Mouse (Mus musculus): ENCODE data around the gene Kntc1. TPM values are rescaled to one million over a fixed set of nuclear protein-coding genes. Genes with fewer than 3 reads are reported as not detected.

Kntc1 gene
- total RNA-seq, 4 experiments from 2014 or later: 0.11 to 0.53 (median 0.42) TPM

DNA sequence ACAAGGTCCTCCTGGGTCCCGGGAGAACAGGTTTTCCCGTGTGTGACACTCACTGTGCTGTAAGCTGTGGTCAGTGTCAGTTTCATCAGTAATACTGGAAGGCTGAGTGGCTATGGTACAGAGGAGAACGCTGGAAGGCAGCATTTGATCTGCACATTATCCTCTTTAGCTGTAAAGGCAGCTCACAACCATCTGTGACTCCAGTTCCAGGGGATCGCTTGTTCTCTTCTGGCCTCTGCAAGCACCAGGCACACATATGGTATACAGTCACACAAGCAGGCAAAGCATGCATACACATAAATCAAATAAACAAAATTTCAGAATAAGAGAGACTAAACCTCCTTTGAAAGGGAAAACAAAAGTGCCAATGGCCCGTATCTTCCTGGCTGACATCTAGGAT lies 59.0 kb downstream of the Kntc1 start:
- no peak for DNase-seq (ENCODE audit: low spot score)

DNA sequence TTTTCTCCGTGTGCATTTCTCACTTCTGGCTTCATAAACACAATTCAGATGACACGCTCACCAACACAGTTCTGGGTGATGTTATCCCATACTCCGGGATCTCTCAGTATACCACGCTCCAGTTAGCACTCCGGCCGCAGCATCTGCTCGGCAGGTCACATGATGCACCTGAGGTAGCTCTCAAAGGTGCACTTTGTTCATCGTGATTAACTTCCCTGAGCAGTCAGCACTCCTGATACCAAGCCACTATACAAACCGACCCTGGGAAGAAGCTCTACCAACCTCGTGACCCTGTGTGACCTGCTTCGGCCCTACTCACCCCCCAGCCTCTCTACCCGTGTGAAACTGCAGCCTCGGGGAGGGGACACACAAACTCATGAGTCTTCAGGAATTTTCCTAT lies 59.6 kb downstream of the Kntc1 start:
- no peak for DNase-seq (ENCODE audit: low spot score)

DNA sequence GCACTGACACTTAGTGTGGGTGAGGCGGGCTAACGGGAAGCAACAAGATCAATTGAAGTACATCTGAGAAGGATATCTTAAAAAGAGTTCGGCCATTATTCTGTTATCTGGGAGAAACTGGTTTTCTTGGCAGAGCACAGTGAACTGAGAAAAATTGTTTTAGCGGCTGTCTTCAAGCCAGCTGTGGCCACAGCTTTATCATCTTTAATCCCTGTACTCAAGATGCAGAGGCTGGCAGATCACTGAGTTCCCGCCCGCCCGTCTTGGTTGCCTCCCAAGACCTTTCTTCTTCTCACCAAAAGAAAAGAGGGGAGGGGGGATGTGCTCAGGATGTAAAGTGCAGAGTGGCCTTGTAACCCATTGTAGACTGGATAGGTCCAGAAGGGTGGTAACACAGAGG lies 67.4 kb downstream of the Kntc1 start:
- DNase-seq (ENCODE audit: low spot score): no peak

DNA sequence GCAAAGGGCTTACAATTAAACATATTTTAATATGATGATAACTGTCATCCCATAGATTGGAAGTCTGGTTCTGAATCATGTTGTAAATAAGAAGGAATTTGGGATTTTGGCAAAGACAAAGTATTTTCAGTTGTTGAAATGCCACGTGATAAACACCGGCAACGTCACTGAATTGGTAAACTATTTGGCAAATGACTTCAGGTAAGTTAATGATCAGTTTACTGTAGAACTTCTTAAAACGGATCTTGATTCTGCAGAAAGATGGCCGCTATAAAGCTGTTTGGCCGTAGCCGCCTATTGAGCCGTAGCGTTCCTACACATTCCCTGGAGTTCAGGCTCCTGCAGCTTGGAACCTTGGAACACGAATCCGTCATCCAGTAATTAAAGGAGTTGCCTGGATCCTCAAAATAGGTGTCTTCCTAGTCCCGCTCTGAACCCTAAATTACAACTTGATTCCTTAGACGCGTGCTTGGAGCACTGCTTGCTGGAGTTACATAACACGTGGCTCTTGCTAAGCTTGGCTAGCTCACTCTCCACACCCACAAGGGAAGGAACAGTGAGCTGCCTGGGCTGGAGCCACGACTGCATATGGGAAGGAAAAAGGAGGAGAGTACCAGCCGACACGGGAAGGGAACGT lies 69.5 kb downstream of the Kntc1 start:
- DNase-seq (ENCODE audit: low spot score): no peak

DNA sequence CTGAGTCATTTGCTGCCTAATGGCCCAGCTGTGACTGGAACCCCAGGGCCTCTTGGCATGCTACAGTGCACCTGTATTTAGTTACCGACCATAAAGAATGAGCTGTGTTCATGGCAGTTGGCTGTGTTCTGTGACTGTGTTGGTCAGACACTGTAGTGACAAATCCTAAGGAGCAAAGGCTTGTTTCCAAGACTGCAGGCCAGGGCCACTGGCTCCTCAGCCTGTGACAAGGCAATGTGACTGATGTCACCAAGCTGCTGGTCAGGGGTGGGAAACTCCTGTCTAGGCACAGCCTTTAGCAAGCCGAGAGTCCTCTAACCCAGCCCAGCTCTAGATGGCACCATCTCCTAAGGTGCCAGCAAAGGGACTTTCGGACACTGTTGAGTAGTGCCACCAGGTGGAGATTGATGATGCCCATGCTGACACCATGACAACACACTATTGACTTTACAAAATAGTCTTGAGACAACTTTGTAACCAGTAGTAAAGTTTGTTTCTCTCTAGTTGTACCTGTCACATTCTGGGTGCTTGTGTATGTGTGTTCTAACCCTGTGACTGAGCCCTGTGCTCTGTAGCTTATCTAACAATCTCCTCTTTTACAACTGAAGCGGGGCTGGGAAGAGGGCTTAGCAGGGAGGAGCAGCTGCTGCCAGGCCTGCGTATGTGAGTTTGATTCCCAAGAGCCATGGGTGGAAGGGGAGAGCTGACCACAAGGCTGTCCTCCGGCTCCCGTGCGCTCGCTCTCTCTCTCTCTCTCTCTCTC lies 71.2 kb downstream of the Kntc1 start:
- DNase-seq (ENCODE audit: low spot score): no peak

DNA sequence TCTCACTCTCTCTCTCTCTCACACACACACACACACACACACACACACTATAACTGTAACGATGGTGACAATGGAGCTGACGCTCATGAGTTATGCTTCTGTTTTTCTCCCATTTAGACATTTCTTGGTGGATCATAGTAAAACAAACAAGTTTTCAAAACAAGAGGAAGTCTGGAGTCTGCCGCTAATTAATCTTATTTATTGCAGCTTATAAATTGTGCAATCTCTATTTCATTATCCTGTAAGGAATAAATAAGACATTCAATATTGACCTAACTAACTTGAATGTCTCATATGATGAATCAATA lies 71.7 kb downstream of the Kntc1 start:
- DNase-seq (ENCODE audit: low spot score): no peak

DNA sequence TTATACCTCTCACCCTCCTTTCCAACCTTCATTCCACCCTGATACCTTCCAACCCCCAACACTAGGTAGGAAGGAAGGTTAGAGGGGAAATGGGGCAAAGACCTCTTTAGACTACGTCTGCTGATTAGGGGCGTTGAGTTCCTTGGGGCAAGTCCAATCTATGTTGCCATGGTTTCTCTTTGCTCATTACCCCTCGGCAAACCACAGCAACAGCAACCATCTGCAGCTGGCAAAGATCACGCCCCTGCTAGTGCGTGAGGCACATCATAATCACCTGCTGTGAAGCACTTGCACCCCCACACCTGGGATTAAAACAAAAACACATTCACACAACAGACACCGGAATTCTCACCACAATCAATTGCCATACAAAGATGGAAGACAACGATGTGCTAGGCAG lies 73.2 kb downstream of the Kntc1 start:
- no peak for DNase-seq (ENCODE audit: low spot score)

DNA sequence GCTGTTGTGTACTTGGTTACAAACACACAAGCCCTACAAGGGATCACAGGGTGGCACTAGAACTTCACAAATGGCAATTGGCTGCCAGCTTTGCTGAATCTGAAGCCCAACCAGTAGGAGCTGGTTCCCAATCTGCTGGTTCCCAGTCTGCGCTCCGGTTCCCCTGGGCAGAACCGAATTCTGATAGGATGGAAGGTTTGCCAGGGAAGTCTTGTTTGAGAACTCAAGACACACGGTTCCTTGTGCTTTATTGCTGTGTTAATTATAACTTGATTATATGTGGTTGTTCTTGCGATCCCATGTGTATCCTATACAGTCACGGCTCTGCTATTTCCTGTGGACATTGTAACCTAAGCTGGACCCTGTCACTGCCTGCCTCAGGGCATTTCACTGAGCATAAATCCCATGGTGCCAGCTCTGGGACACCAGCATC lies 78.2 kb downstream of the Kntc1 start:
- DNase-seq (ENCODE audit: low spot score): peak; percentile 19

DNA sequence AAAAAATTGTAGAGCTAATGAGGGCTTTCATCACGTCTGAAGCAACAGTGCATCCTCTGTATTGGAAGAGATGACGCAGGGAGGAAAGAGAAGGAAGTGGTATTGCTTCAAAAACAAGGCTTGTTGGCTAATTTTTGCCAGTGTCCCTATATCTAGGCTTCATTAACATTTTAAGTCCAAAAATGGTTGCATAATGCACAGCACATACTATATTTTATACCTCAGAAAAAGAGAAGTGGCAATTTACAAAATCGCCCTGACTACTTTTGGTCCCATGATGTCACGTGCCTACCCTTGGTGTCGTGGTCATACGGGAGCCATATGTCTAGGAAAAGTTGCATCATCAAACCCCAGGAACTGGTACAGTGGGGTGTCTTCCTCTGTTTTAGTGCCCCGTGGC lies 82.8 kb downstream of the Kntc1 start:
- no peak for DNase-seq (ENCODE audit: low spot score)

DNA sequence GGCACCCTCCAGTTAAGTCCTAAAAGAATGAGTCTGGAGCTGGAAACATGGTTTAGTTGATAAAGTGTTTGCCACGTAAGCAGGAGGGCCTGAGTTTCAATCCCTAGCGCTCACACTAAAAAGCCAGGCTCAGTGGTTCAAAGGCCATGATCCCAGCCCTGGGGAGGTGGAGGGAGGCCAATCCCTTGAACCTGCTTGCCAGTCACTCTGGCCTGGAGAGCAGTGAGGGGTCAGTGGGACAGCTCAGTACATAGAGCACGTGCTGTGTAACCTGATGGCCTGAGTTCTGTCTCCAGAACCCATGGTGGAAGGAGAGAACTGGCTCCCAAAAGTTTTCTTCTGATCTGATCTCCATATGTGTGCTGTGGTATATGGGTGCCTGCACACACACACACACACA lies 85.3 kb downstream of the Kntc1 start:
- no peak for DNase-seq (ENCODE audit: low spot score)

DNA sequence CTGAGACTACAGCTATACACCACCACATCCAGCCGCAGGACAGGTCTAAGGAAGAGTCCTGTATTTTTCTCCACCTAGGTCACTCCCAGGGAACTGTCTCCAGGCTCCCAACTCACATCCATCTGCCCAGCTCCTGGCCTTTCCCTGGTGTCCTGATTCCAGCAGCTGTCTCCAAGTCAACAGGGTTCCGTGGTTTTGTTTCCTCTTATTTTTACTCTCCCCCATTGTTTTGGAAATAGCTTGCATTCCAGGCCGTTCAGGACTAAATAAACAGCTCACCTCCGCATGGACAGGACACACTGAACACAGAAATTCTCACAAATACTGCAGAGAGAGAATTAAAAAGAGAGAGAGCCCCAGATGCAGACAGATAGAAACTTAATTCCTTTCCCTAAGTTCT lies 87.9 kb downstream of the Kntc1 start:
- DNase-seq (ENCODE audit: low spot score): no peak

DNA sequence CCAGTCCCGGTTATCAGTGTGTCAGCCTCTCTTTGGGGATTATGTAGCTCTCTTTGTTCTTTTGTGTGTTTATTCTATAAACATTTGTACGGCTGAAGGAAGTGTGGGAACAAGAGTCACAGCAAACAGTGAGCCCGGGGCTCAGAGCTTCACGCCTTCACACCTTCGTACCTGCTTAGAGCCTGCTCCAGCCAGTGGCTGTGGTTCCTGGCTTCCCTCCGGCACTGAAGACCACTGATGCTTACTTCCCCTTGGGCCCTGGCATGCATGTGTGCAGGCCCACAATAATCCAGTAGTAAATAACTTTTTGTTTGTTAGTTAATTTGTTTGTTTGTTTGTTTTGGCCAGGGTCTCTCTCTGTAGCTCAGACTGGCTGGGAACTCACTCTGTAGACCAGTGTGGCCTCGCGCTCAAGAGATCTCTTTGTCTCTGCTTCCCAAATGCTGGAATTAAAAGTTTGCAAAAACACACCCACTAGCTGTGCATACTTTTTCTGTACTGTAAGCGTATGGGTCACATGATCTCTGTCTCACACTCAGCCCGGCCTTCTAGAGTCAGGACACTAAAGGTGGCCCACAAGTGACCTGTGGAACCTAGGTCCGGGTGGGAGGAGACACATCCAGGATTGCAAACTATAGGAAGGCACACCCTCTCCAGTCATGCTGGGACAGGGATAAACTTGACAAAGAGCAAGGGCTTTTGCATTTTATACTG lies 92.9 kb downstream of the Kntc1 start:
- no peak for DNase-seq (ENCODE audit: low spot score)

DNA sequence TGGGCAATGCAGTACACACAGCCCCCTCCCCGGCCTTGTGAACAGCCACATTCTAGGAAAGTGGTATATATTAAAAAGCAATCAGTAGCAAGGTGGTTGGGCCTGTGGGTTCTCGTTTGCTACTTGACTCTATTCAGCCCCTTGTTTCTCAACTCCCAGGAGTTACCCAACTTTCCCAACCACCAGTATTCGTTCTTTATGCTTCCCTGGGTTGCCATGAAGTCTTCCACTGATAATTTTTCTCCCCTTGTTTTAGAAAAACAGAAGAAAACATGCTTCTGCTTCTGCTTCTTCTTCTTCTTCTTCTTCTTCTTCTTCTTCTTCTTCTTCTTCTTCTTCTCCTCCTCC lies 93.4 kb downstream of the Kntc1 start:
- DNase-seq (ENCODE audit: low spot score): no peak

DNA sequence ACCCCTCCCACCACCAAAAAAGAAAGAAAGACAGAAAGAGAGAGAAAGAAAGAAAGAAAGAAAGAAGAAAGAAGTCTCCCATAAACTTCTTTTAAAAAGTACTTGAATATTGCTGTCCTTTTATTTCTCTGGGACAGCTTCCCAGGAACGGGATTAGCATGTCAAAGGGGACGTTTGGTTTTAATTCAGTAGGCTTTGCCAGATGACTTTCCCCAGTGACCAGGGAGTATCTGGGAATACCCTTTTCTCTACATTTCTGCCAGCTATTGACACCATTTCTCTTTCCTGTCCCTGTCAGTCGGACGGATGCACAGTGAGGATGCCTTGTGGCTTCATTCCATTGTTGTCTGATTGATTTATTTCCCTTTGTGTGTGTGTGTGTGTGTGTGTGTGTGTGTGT lies 94.3 kb downstream of the Kntc1 start:
- DNase-seq (ENCODE audit: low spot score): no peak

DNA sequence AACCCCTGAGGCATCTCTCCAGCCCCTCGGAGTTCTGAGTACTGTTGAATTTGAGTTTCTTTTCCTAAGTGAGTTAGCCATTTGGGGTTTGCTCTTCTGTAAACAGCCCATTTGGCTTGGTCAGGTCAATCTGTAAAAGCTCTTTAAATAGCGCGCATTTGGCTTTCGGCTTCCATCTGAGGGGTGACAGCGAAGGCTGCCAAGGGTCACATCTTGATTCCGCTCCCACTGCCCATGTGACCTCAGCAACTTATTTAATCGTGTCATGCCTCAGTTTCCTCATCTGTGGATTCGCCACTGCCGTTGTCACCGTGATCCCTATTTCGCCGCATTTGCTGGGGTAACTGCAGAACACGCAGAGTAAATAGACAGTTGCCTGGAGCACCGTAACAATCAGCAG lies 94.8 kb downstream of the Kntc1 start:
- DNase-seq (ENCODE audit: low spot score): no peak

DNA sequence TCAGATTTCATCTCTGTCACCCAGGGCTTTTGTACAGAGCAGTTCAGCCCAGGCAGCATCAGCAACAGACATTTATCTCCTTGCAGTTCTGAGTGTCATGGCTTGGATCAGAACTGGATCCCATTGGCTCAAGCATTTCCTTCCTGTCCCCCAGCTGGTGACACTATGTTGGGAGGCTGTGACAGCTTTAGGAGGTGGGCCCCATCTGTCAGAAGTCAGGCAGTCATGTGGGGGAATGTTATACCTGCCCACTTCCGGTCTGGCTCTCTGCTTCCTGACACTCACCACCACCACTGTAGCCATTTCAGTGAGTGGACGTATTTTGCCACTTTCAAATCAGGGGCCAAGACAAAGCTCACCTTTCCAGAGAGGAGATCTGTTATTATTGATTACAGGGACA lies 101.9 kb downstream of the Kntc1 start:
- DNase-seq (ENCODE audit: low spot score): no peak

DNA sequence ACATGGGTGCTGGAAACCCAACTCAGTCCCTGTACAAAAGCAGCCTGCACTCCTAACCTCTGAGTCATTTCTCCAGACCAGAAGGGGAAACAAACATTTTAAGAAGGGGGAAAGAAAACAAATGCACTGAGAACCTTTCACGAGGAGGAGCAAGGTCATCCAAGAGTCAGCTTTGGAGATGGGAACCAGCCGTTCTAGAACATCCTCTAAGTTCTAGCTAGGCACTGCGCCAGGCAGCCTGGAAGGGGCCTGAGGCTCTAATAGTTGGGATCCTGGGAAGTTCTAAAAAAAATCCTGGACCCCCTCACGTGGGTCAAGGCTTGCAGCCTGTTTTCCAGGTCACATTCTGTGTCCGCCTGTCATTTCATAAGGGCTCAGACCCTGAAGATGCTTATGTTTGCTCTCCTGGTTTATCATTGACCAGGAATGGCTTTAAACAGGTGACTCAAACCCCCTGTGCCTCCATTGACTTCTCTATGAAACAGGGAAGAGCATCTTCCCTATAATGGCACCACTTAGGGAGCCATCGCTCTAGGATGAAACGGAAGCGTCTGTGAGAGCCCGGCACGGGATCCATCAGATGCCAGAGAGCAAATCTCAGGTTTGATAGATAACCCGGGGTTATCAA lies 104.5 kb downstream of the Kntc1 start:
- no peak for DNase-seq (ENCODE audit: low spot score)

DNA sequence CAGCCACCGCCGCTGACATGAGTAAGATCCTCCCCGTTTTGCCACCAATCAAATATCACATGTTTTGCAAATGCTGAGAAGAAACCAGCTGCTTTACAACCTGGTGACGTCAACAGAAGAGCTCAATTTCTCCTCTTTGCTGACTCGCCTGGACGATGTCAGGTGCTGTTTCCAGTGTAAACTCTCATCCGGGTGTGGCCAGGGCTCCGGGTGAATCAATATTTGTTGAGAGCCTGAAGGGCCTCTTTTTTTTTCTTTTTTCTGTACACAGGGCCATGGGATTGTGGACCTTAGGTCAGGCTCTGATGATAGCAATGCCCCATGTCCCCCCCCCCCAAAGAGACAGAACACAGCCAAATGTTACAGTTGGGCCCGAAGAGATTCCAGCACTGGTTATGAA lies 105.0 kb downstream of the Kntc1 start:
- no peak for DNase-seq (ENCODE audit: low spot score)

DNA sequence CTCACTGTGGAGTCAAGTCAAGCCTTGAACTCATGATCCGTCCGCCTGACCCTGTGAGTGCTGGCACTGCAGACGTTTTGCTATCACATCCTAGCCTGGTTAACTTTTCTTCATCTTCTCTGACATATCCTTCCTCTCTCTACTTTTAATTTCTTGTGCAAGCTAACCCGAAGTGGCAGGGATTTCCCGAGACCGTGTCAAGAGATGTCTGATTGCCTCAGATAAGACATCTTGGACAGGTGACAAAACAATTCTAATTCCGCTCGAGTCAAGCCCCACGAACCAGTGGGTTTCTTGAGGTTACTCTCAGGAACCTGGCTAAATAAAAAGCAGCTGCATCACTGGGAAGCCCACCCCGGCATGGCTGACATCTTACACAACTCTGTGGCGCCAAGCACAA lies 109.3 kb downstream of the Kntc1 start:
- no peak for DNase-seq (ENCODE audit: low spot score)

DNA sequence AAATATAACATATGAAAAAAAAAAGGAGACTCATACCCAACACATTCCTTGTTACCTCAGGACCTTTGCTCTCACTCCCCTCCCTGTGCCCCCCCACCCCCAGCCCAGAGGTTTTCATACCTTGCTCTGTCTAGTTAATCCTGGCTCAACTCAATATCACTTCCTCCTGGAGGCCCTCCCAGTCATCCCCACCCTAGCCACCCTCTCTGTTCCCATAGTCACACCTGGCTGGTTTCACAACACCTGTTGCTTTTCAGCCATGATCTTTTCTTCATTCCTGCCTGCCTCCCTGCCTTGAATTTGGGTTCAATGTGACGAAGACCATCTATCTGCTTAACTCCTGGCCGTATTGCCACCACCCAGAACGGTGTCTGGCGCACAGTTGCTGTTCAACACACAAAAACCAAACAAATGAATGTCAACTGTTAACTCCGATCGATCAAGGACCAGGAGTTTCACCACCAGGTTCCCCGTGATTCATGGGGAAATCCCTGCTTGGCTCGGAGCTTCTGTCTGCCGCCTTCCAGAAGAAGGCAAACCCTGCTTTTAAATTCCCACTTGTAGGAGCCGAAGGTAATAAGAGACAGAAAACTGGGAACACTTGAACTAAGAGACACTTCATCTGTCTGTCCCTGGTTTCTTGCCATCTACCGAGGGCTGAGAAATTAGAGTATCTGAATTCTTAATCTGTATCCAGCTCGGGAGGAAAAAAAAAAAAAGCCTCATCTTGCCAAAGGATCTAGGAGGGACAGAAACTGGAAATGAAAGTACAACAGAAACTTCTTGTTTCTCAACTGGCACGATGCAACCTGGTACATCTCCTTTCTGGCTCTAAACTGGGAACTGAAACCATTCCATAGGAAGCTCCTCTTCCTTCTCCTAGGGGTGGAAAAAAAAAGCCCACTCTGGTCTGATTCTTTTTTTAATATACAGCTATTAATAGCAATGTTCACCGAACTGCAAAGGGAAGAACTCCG lies 113.1 kb downstream of the Kntc1 start:
- peak; percentile 21 for DNase-seq (ENCODE audit: low spot score)

DNA sequence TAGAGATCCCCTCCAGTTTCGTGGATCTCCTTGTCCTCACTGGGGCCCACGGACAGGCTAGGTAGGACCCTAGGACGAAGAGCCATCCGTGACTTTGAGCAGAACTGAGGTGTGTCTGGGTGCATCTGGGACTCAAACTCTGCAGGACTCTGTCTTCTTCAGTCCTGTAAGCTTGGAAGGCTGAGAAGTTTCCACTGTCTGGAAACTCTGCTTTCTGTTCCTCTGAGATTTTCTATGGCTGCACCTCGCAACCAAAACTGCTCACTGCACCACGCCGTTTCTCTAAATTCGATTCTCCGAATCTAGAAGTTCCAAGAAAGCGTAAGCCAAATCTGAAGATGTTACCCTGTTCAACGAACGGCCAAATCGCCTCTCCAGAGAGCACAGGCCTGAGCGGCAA lies 114.4 kb downstream of the Kntc1 start:
- DNase-seq (ENCODE audit: low spot score): no peak

DNA sequence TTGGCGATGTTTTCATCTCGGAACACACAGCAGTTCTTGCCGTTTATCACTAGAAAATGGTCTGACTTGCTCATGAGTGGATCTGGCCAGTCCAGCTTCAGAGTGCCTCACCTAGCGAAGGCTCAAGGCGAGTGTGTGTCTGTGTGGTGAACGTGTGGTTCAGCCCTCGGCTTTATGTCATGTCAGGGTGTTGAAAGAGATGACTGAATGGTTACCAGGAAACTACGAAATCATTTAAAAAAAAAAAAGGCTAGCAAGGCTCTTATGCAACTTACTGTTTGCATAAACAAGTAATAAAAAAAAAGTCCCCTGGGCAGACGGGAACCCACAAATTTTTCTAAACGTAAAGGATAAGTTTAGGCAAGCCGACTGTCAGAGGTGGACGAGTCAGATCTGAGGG lies 115.8 kb downstream of the Kntc1 start, which contains the start of gene Hcar2:
Gene Hcar2, minus strand, starts transcription at position 135 of the 400 bp plus-strand sequence.
- no peak for DNase-seq (ENCODE audit: low spot score)

Data from heart, adult 8-10 months (tissue).